Mouse (Mus musculus): ENCODE data around the gene Tgif1. TPM values are rescaled to one million over a fixed set of nuclear protein-coding genes. Genes with fewer than 3 reads are reported as not detected.

Gene Tgif1
- polyA plus RNA-seq (2016; fragmentation: Nextera tagmentation; extraction: Ambion mirVana): 50.1 and 58.9 TPM in 2 replicates

GRCm38 (mm10) chr17:70853436-70853905, at the start of gene Tgif1:
Tgif1 (minus strand) TSS chr17:70853546.
- no peaks in the 10 kb centered on the region for H3K9me3 ChIP-seq
- peak; percentile 16 for ATAC-seq (ENCODE audit: low FRiP score, low read depth)
- under 1% methylated on average over 29 of the region's 29 CpGs for WGBS
- peak within 1 kb of the TSS; percentile 90 for H3K9ac ChIP-seq (replicated peaks)
- peak within 1 kb of the TSS; percentile 70 for H3K4me3 ChIP-seq
- peak within 1 kb of the TSS; percentile 90 for H3K4me2 ChIP-seq (replicated peaks)
- peak within 1 kb of the TSS; percentile 89 for H3K27ac ChIP-seq (replicated peaks)
- H3K4me1 ChIP-seq: peaks cover 27% of the 10 kb centered on the region; the same call in 1 of the 2 replicates
- peaks cover 17% of the 10 kb centered on the region; the same call in 1 of the 2 replicates for H3K27me3 ChIP-seq
- H3K36me3 ChIP-seq: no peaks in the 10 kb centered on the region

- Histone ChIP-seq H3K36me3 (no peaks in the 10 kb centered on the region), H3K4me2 (replicated peaks) (no peak overlapping the region), H3K9ac (replicated peaks) (no peak overlapping the region), H3K4me1 (no peaks in the 10 kb centered on the region), H3K9me3 (no peaks in the 10 kb centered on the region), H3K4me3 (no peak overlapping the region), H3K27me3 (no peaks in the 10 kb centered on the region), H3K27ac (replicated peaks) (no peak overlapping the region)
- 78% methylated on average over 10 of the region's 10 CpGs for WGBS
- ATAC-seq (ENCODE audit: low FRiP score, low read depth): no peak
These were observed 47.3 kb upstream of the Tgif1 start for GRCm38 (mm10) chr17:70900660-70901059.

GRCm38 (mm10) chr17:70899642-70900041, 46.3 kb upstream of the Tgif1 start:
- H3K36me3 ChIP-seq: no peaks in the 10 kb centered on the region
- no peaks in the 10 kb centered on the region for H3K9me3 ChIP-seq
- no peak overlapping the region for H3K4me3 ChIP-seq
- no peaks in the 10 kb centered on the region for H3K27me3 ChIP-seq
- no peaks in the 10 kb centered on the region for H3K4me1 ChIP-seq
- no peak overlapping the region for H3K27ac ChIP-seq (replicated peaks)
- WGBS: 88% methylated on average over 6 of the region's 6 CpGs
- no peak overlapping the region for H3K4me2 ChIP-seq (replicated peaks)
- no peak overlapping the region for H3K9ac ChIP-seq (replicated peaks)
- ATAC-seq (ENCODE audit: low FRiP score, low read depth): no peak

- Histone ChIP-seq H3K4me2 (replicated peaks) (no peak overlapping the region), H3K27ac (replicated peaks) (no peak overlapping the region), H3K4me1 (peaks cover 13% of the 10 kb centered on the region; the same call in 1 of the 2 replicates), H3K4me3 (no peak overlapping the region), H3K36me3 (no peaks in the 10 kb centered on the region), H3K9ac (replicated peaks) (no peak overlapping the region), H3K9me3 (no peaks in the 10 kb centered on the region), H3K27me3 (no peaks in the 10 kb centered on the region)
- no peak for ATAC-seq (ENCODE audit: low FRiP score, low read depth)
- 92% methylated on average over 9 of the region's 9 CpGs for WGBS
These were observed 41.5 kb upstream of the Tgif1 start for GRCm38 (mm10) chr17:70894867-70895266.

- Histone ChIP-seq H3K4me3 (no peak overlapping the region), H3K27ac (replicated peaks) (no peak overlapping the region), H3K4me2 (replicated peaks) (no peak overlapping the region), H3K36me3 (no peaks in the 10 kb centered on the region), H3K4me1 (peaks cover 13% of the 10 kb centered on the region; the same call in 1 of the 2 replicates), H3K27me3 (no peaks in the 10 kb centered on the region), H3K9me3 (no peaks in the 10 kb centered on the region), H3K9ac (replicated peaks) (no peak overlapping the region)
- WGBS: 76% methylated on average over 5 of the region's 5 CpGs
- no peak for ATAC-seq (ENCODE audit: low FRiP score, low read depth)
These were observed 39.8 kb upstream of the Tgif1 start for GRCm38 (mm10) chr17:70893151-70893550.

GRCm38 (mm10) chr17:70892288-70893096, 39.1 kb upstream of the Tgif1 start:
- Histone ChIP-seq H3K9me3 (no peaks in the 10 kb centered on the region), H3K4me2 (replicated peaks) (no peak overlapping the region), H3K27me3 (no peaks in the 10 kb centered on the region), H3K36me3 (no peaks in the 10 kb centered on the region), H3K9ac (replicated peaks) (no peak overlapping the region), H3K4me3 (no peak overlapping the region), H3K4me1 (peaks cover 13% of the 10 kb centered on the region; the same call in 1 of the 2 replicates), H3K27ac (replicated peaks) (no peak overlapping the region)
- WGBS: 28% methylated on average over 15 of the region's 15 CpGs
- 0 out of 2 replicates have a peak, but pooled peaks have one; percentile 38 for ATAC-seq (ENCODE audit: low FRiP score, low read depth)

GRCm38 (mm10) chr17:70890571-70890970, 37.2 kb upstream of the Tgif1 start:
- Histone ChIP-seq H3K9ac (replicated peaks) (no peak overlapping the region), H3K4me3 (no peak overlapping the region), H3K36me3 (no peaks in the 10 kb centered on the region), H3K27ac (replicated peaks) (no peak overlapping the region), H3K27me3 (no peaks in the 10 kb centered on the region), H3K9me3 (no peaks in the 10 kb centered on the region), H3K4me2 (replicated peaks) (no peak overlapping the region), H3K4me1 (peaks cover 13% of the 10 kb centered on the region; the same call in 1 of the 2 replicates)
- WGBS: 91% methylated on average over 8 of the region's 8 CpGs
- ATAC-seq (ENCODE audit: low FRiP score, low read depth): no peak

- no peak overlapping the region for H3K4me2 ChIP-seq (replicated peaks)
- H3K4me1 ChIP-seq: peaks cover 13% of the 10 kb centered on the region; the same call in 1 of the 2 replicates
- no peaks in the 10 kb centered on the region for H3K27me3 ChIP-seq
- H3K9me3 ChIP-seq: no peaks in the 10 kb centered on the region
- no peak for ATAC-seq (ENCODE audit: low FRiP score, low read depth)
- 89% methylated on average over 10 of the region's 10 CpGs for WGBS
- no peak overlapping the region for H3K4me3 ChIP-seq
- no peak overlapping the region for H3K9ac ChIP-seq (replicated peaks)
- H3K27ac ChIP-seq (replicated peaks): no peak overlapping the region
- H3K36me3 ChIP-seq: no peaks in the 10 kb centered on the region
These were observed 35.3 kb upstream of the Tgif1 start for GRCm38 (mm10) chr17:70888657-70889056.

GRCm38 (mm10) chr17:70887848-70888247, 34.5 kb upstream of the Tgif1 start:
- Histone ChIP-seq H3K9me3 (no peaks in the 10 kb centered on the region), H3K27me3 (no peaks in the 10 kb centered on the region), H3K4me1 (peaks cover 11% of the 10 kb centered on the region; the same call in 1 of the 2 replicates), H3K9ac (replicated peaks) (no peak overlapping the region), H3K4me2 (replicated peaks) (no peak overlapping the region), H3K36me3 (no peaks in the 10 kb centered on the region), H3K27ac (replicated peaks) (no peak overlapping the region), H3K4me3 (no peak overlapping the region)
- 96% methylated on average over 9 of the region's 9 CpGs for WGBS
- ATAC-seq (ENCODE audit: low FRiP score, low read depth): no peak

GRCm38 (mm10) chr17:70886641-70887391, 33.5 kb upstream of the Tgif1 start:
- ATAC-seq (ENCODE audit: low FRiP score, low read depth): no peak
- Histone ChIP-seq H3K4me2 (replicated peaks) (no peak overlapping the region), H3K9me3 (no peaks in the 10 kb centered on the region), H3K27me3 (no peaks in the 10 kb centered on the region), H3K4me1 (0 out of 2 replicates have a peak, but pooled peaks cover under 1% of the 10 kb centered on the region), H3K27ac (replicated peaks) (no peak overlapping the region), H3K36me3 (no peaks in the 10 kb centered on the region), H3K9ac (replicated peaks) (no peak overlapping the region), H3K4me3 (no peak overlapping the region)
- 85% methylated on average over 16 of the region's 16 CpGs for WGBS

- H3K4me3 ChIP-seq: no peak overlapping the region
- H3K27me3 ChIP-seq: no peaks in the 10 kb centered on the region
- no peak overlapping the region for H3K4me2 ChIP-seq (replicated peaks)
- no peaks in the 10 kb centered on the region for H3K9me3 ChIP-seq
- H3K9ac ChIP-seq (replicated peaks): no peak overlapping the region
- 90% methylated on average over 5 of the region's 5 CpGs for WGBS
- H3K4me1 ChIP-seq: no peaks in the 10 kb centered on the region; the same call in 1 of the 2 replicates
- H3K36me3 ChIP-seq: no peaks in the 10 kb centered on the region
- H3K27ac ChIP-seq (replicated peaks): no peak overlapping the region
- ATAC-seq (ENCODE audit: low FRiP score, low read depth): no peak
These were observed 32.5 kb upstream of the Tgif1 start for GRCm38 (mm10) chr17:70885868-70886267.

- H3K4me3 ChIP-seq: no peak overlapping the region
These were observed 28.6 kb upstream of the Tgif1 start for GRCm38 (mm10) chr17:70881934-70882333.

More at GRCm38 (mm10) chr17:70881934-70882333, 28.6 kb upstream of the Tgif1 start:
- peak; percentile 16; the same call in 1 of the 2 replicates for ATAC-seq (ENCODE audit: low FRiP score, low read depth)
- no peaks in the 10 kb centered on the region for H3K36me3 ChIP-seq
- H3K9ac ChIP-seq (replicated peaks): no peak overlapping the region
- no peaks in the 10 kb centered on the region for H3K27me3 ChIP-seq
- H3K4me1 ChIP-seq: no peaks in the 10 kb centered on the region; the same call in 1 of the 2 replicates
- WGBS: 75% methylated on average over 10 of the region's 10 CpGs
- no peak overlapping the region for H3K27ac ChIP-seq (replicated peaks)
- H3K9me3 ChIP-seq: no peaks in the 10 kb centered on the region
- no peak overlapping the region for H3K4me2 ChIP-seq (replicated peaks)
